Mouse (Mus musculus): ENCODE measurements around the gene Ctnna2. TPM values are rescaled to one million over a fixed set of nuclear protein-coding genes. Genes with fewer than 3 reads are reported as not detected.

The Ctnna2 gene
- polyA plus RNA-seq, 1 experiment from 2014 or later: 4.9 TPM

- Histone ChIP-seq H3K9me3 (ENCODE audit: control insufficient read depth, low read length) (no peaks in the 10 kb centered on the region), H3K27me3 (replicated peaks; ENCODE audit: control insufficient read depth, insufficient read depth, low read length) (no peaks in the 10 kb centered on the region), H3K4me1 (ENCODE audit: control insufficient read depth, insufficient read depth, low read length) (no peaks in the 10 kb centered on the region), H3K9ac (ENCODE audit: low read depth, low read length) (no peak overlapping the region), H3K4me2 (ENCODE audit: low read depth, low read length) (no peak overlapping the region), H3K4me3 (ENCODE audit: low read length) (no peak overlapping the region), H3K27ac (ENCODE audit: low read length) (no peak overlapping the region), H3K36me3 (ENCODE audit: control insufficient read depth, insufficient read depth, low read length) (no peaks in the 10 kb centered on the region)
- WGBS: 89% methylated on average over 3 of the region's 3 CpGs
- ATAC-seq: no peak
Measured at GRCm38 (mm10) chr6:77482081-77482480, 497.4 kb downstream of the Ctnna2 start.

GRCm38 (mm10) chr6:77475354-77475753, 504.1 kb downstream of the Ctnna2 start:
- Histone ChIP-seq H3K27ac (ENCODE audit: low read length) (no peak overlapping the region), H3K9me3 (ENCODE audit: control insufficient read depth, low read length) (no peaks in the 10 kb centered on the region), H3K4me1 (ENCODE audit: control insufficient read depth, insufficient read depth, low read length) (no peaks in the 10 kb centered on the region), H3K36me3 (ENCODE audit: control insufficient read depth, insufficient read depth, low read length) (no peaks in the 10 kb centered on the region), H3K9ac (ENCODE audit: low read depth, low read length) (no peak overlapping the region), H3K4me2 (ENCODE audit: low read depth, low read length) (no peak overlapping the region), H3K4me3 (ENCODE audit: low read length) (no peak overlapping the region), H3K27me3 (replicated peaks; ENCODE audit: control insufficient read depth, insufficient read depth, low read length) (no peaks in the 10 kb centered on the region)
- no peak for ATAC-seq
- WGBS: 74% methylated on average over 1 of the region's 1 CpGs

- ATAC-seq: no peak
- no peak overlapping the region for H3K4me2 ChIP-seq (ENCODE audit: low read depth, low read length)
- 83% methylated on average over 7 of the region's 7 CpGs for WGBS
- no peaks in the 10 kb centered on the region for H3K27me3 ChIP-seq (replicated peaks; ENCODE audit: control insufficient read depth, insufficient read depth, low read length)
- no peak overlapping the region for H3K27ac ChIP-seq (ENCODE audit: low read length)
- no peak overlapping the region for H3K4me3 ChIP-seq (ENCODE audit: low read length)
- no peaks in the 10 kb centered on the region for H3K36me3 ChIP-seq (ENCODE audit: control insufficient read depth, insufficient read depth, low read length)
- H3K9me3 ChIP-seq (ENCODE audit: control insufficient read depth, low read length): no peaks in the 10 kb centered on the region
- H3K9ac ChIP-seq (ENCODE audit: low read depth, low read length): no peak overlapping the region
- no peaks in the 10 kb centered on the region for H3K4me1 ChIP-seq (ENCODE audit: control insufficient read depth, insufficient read depth, low read length)
Measured at GRCm38 (mm10) chr6:77473256-77473655, 506.2 kb downstream of the Ctnna2 start.

- ATAC-seq: no peak
- H3K4me2 ChIP-seq (ENCODE audit: low read depth, low read length): no peak overlapping the region
Measured at GRCm38 (mm10) chr6:77468058-77468457, 511.4 kb downstream of the Ctnna2 start.

GRCm38 (mm10) chr6:77462737-77463136, 516.8 kb downstream of the Ctnna2 start:
- 40% methylated on average over 1 of the region's 1 CpGs for WGBS
- no peaks in the 10 kb centered on the region for H3K27me3 ChIP-seq (replicated peaks; ENCODE audit: control insufficient read depth, insufficient read depth, low read length)
- no peak for ATAC-seq

More at GRCm38 (mm10) chr6:77468058-77468457, 511.4 kb downstream of the Ctnna2 start:
- no peak overlapping the region for H3K9ac ChIP-seq (ENCODE audit: low read depth, low read length)
- no peaks in the 10 kb centered on the region for H3K36me3 ChIP-seq (ENCODE audit: control insufficient read depth, insufficient read depth, low read length)
- no peaks in the 10 kb centered on the region for H3K4me1 ChIP-seq (ENCODE audit: control insufficient read depth, insufficient read depth, low read length)
- no peaks in the 10 kb centered on the region for H3K9me3 ChIP-seq (ENCODE audit: control insufficient read depth, low read length)
- H3K27ac ChIP-seq (ENCODE audit: low read length): no peak overlapping the region
- 84% methylated on average over 3 of the region's 3 CpGs for WGBS
- H3K27me3 ChIP-seq (replicated peaks; ENCODE audit: control insufficient read depth, insufficient read depth, low read length): no peaks in the 10 kb centered on the region
- H3K4me3 ChIP-seq (ENCODE audit: low read length): no peak overlapping the region

GRCm38 (mm10) chr6:77457919-77458318, 521.6 kb downstream of the Ctnna2 start:
- WGBS: 80% methylated on average over 2 of the region's 2 CpGs
- Histone ChIP-seq H3K36me3 (ENCODE audit: control insufficient read depth, insufficient read depth, low read length) (no peaks in the 10 kb centered on the region), H3K4me3 (ENCODE audit: low read length) (no peak overlapping the region), H3K9ac (ENCODE audit: low read depth, low read length) (no peak overlapping the region), H3K27ac (ENCODE audit: low read length) (no peak overlapping the region), H3K4me2 (ENCODE audit: low read depth, low read length) (no peak overlapping the region), H3K4me1 (ENCODE audit: control insufficient read depth, insufficient read depth, low read length) (no peaks in the 10 kb centered on the region), H3K9me3 (ENCODE audit: control insufficient read depth, low read length) (no peaks in the 10 kb centered on the region), H3K27me3 (replicated peaks; ENCODE audit: control insufficient read depth, insufficient read depth, low read length) (no peaks in the 10 kb centered on the region)
- no peak for ATAC-seq

More at GRCm38 (mm10) chr6:77462737-77463136, 516.8 kb downstream of the Ctnna2 start:
- no peaks in the 10 kb centered on the region for H3K4me1 ChIP-seq (ENCODE audit: control insufficient read depth, insufficient read depth, low read length)
- H3K9ac ChIP-seq (ENCODE audit: low read depth, low read length): no peak overlapping the region
- H3K9me3 ChIP-seq (ENCODE audit: control insufficient read depth, low read length): no peaks in the 10 kb centered on the region
- no peak overlapping the region for H3K4me3 ChIP-seq (ENCODE audit: low read length)
- H3K36me3 ChIP-seq (ENCODE audit: control insufficient read depth, insufficient read depth, low read length): no peaks in the 10 kb centered on the region
- no peak overlapping the region for H3K27ac ChIP-seq (ENCODE audit: low read length)
- H3K4me2 ChIP-seq (ENCODE audit: low read depth, low read length): no peak overlapping the region

GRCm38 (mm10) chr6:77446861-77447260, 532.6 kb downstream of the Ctnna2 start:
- no peak for ATAC-seq
- no peak overlapping the region for H3K27ac ChIP-seq (ENCODE audit: low read length)
- 90% methylated on average over 1 of the region's 1 CpGs for WGBS
- H3K36me3 ChIP-seq (ENCODE audit: control insufficient read depth, insufficient read depth, low read length): no peaks in the 10 kb centered on the region
- no peaks in the 10 kb centered on the region for H3K27me3 ChIP-seq (replicated peaks; ENCODE audit: control insufficient read depth, insufficient read depth, low read length)
- H3K4me1 ChIP-seq (ENCODE audit: control insufficient read depth, insufficient read depth, low read length): no peaks in the 10 kb centered on the region
- H3K4me2 ChIP-seq (ENCODE audit: low read depth, low read length): no peak overlapping the region
- H3K4me3 ChIP-seq (ENCODE audit: low read length): no peak overlapping the region
- H3K9me3 ChIP-seq (ENCODE audit: control insufficient read depth, low read length): no peaks in the 10 kb centered on the region
- H3K9ac ChIP-seq (ENCODE audit: low read depth, low read length): no peak overlapping the region

- H3K9me3 ChIP-seq (ENCODE audit: control insufficient read depth, low read length): no peaks in the 10 kb centered on the region
- H3K4me2 ChIP-seq (ENCODE audit: low read depth, low read length): no peak overlapping the region
- no peaks in the 10 kb centered on the region for H3K27me3 ChIP-seq (replicated peaks; ENCODE audit: control insufficient read depth, insufficient read depth, low read length)
- no peak overlapping the region for H3K27ac ChIP-seq (ENCODE audit: low read length)
- ATAC-seq: no peak
- no peak overlapping the region for H3K4me3 ChIP-seq (ENCODE audit: low read length)
- WGBS: 78% methylated on average over 11 of the region's 11 CpGs
- H3K36me3 ChIP-seq (ENCODE audit: control insufficient read depth, insufficient read depth, low read length): no peaks in the 10 kb centered on the region
- no peaks in the 10 kb centered on the region for H3K4me1 ChIP-seq (ENCODE audit: control insufficient read depth, insufficient read depth, low read length)
- no peak overlapping the region for H3K9ac ChIP-seq (ENCODE audit: low read depth, low read length)
Measured at GRCm38 (mm10) chr6:77443906-77444305, 535.6 kb downstream of the Ctnna2 start.

GRCm38 (mm10) chr6:77441051-77441450, 538.4 kb downstream of the Ctnna2 start:
- ATAC-seq: no peak
- no peaks in the 10 kb centered on the region for H3K27me3 ChIP-seq (replicated peaks; ENCODE audit: control insufficient read depth, insufficient read depth, low read length)
- WGBS: 73% methylated on average over 5 of the region's 5 CpGs
- H3K9ac ChIP-seq (ENCODE audit: low read depth, low read length): no peak overlapping the region
- H3K36me3 ChIP-seq (ENCODE audit: control insufficient read depth, insufficient read depth, low read length): no peaks in the 10 kb centered on the region
- H3K27ac ChIP-seq (ENCODE audit: low read length): no peak overlapping the region
- no peaks in the 10 kb centered on the region for H3K4me1 ChIP-seq (ENCODE audit: control insufficient read depth, insufficient read depth, low read length)
- H3K4me3 ChIP-seq (ENCODE audit: low read length): no peak overlapping the region
- H3K4me2 ChIP-seq (ENCODE audit: low read depth, low read length): no peak overlapping the region
- no peaks in the 10 kb centered on the region for H3K9me3 ChIP-seq (ENCODE audit: control insufficient read depth, low read length)

GRCm38 (mm10) chr6:77430381-77430780, 549.1 kb downstream of the Ctnna2 start:
- WGBS: 79% methylated on average over 4 of the region's 4 CpGs

More at GRCm38 (mm10) chr6:77430381-77430780, 549.1 kb downstream of the Ctnna2 start:
- no peak for ATAC-seq
- Histone ChIP-seq H3K36me3 (ENCODE audit: control insufficient read depth, insufficient read depth, low read length) (no peaks in the 10 kb centered on the region), H3K27ac (ENCODE audit: low read length) (no peak overlapping the region), H3K9me3 (ENCODE audit: control insufficient read depth, low read length) (no peaks in the 10 kb centered on the region), H3K27me3 (replicated peaks; ENCODE audit: control insufficient read depth, insufficient read depth, low read length) (no peaks in the 10 kb centered on the region), H3K4me3 (ENCODE audit: low read length) (no peak overlapping the region), H3K4me2 (ENCODE audit: low read depth, low read length) (no peak overlapping the region), H3K9ac (ENCODE audit: low read depth, low read length) (no peak overlapping the region), H3K4me1 (ENCODE audit: control insufficient read depth, insufficient read depth, low read length) (no peaks in the 10 kb centered on the region)

Data from intestine, embryonic 16.5 days (tissue).